Mouse (Mus musculus) embryonic facial prominence, embryonic 14.5 days (tissue): Measurements from ENCODE around the gene Chtf18. TPM values are rescaled to one million over a fixed set of nuclear protein-coding genes. Genes with fewer than 3 reads are reported as not detected.
"Not testable (repeated sequence)": the region's sequence is repeated elsewhere in the genome, so short reads cannot be mapped to it uniquely, and the experiment has no call there.

Source experiments
- ATAC-seq: fragments of 200-750 bp; cut with Nextera tagmentation; 2 replicates; pipeline ENCODE4 v1.8.0; 2017; ENCODE audit warnings: low read depth, moderate number of reproducible peaks, moderate TSS enrichment
- DNase-seq: peaks from one replicate; pipeline ENCODE4 v3.0.0-alpha.2; 2015; ENCODE audit warnings: low spot score
- H3K27ac ChIP-seq: fragments of 300-500 bp; sonication (generic); replicated peaks from 2 replicates; pipeline ENCODE4 v1.5.1; 2014; ENCODE audit warnings: low read depth, mild to moderate bottlenecking, low read length, moderate library complexity
- H3K27me3 ChIP-seq: fragments of 300-500 bp; sonication (generic); replicated peaks from 2 replicates; pipeline ENCODE4 v1.6.1; 2014; ENCODE audit warnings: low read length; ENCODE audit not compliant: control insufficient read depth, insufficient read depth
- H3K36me3 ChIP-seq: fragments of 300-500 bp; sonication (generic); 2 replicates; pipeline ENCODE4 v1.6.1; 2014; ENCODE audit warnings: low read length, mixed read lengths; ENCODE audit not compliant: control insufficient read depth, insufficient read depth
- H3K4me1 ChIP-seq: fragments of 300-500 bp; sonication (generic); 2 replicates; pipeline ENCODE4 v1.6.1; 2014; ENCODE audit warnings: antibody characterized with exemption, low read length; ENCODE audit not compliant: control insufficient read depth, insufficient read depth
- H3K4me2 ChIP-seq: fragments of 300-500 bp; sonication (generic); 2 replicates; pipeline ENCODE4 v1.6.1; 2014; ENCODE audit warnings: low read depth, mild to moderate bottlenecking, low read length, moderate library complexity, mixed read lengths
- H3K4me3 ChIP-seq: fragments of 300-500 bp; sonication (generic); 2 replicates; pipeline ENCODE4 v1.5.1; 2014; ENCODE audit warnings: low read depth, mild to moderate bottlenecking, low read length
- H3K9ac ChIP-seq: fragments of 300-500 bp; sonication (generic); 2 replicates; pipeline ENCODE4 v1.6.1; 2014; ENCODE audit warnings: low read depth, mild to moderate bottlenecking, low read length, moderate library complexity, mixed read lengths
- H3K9me3 ChIP-seq: fragments of 300-500 bp; sonication (generic); 2 replicates; pipeline ENCODE4 v1.6.1; 2016; ENCODE audit warnings: low read length; ENCODE audit not compliant: control insufficient read depth
- WGBS: fragments of 180-500 bp; shearing (Covaris S2); extraction: QIAGEN DNeasy Blood & Tissue Kit; methylation state at CpG from one replicate; pipeline ENCODE4 v1.1.7; 2014; 5-methylcytosine and 5-hydroxymethylcytosine counted together
- polyA plus RNA-seq: library from polyadenylated mRNA; unstranded; fragments of >200 nt; fragmentation: Nextera tagmentation; extraction: Ambion mirVana; gene quantifications from 2 replicates; pipeline ENCODE4 v1.2.1, GENCODE M21; 2014

Gene Chtf18
- polyA plus RNA-seq, 1 experiment from 2014 or later = 12.9 TPM

- no peak overlapping the region for H3K9ac ChIP-seq
- 80% methylated on average over 10 of the region's 10 CpGs for WGBS
- no peak for ATAC-seq
Observed at GRCm38 (mm10) chr17:25744311-25744710, 17.1 kb upstream of the Chtf18 start.

GRCm38 (mm10) chr17:25743831-25744230 is 16.6 kb upstream of the Chtf18 start:
- no peak overlapping the region for H3K4me2 ChIP-seq
- H3K4me3 ChIP-seq = no peak overlapping the region
- H3K27ac ChIP-seq = no peak overlapping the region
- no peak for DNase-seq
- WGBS = 91% methylated on average over 9 of the region's 9 CpGs
- no peak overlapping the region for H3K9ac ChIP-seq
- H3K9me3 ChIP-seq = no peaks in the 10 kb centered on the region
- no peaks in the 10 kb centered on the region for H3K4me1 ChIP-seq
- no peaks in the 10 kb centered on the region for H3K36me3 ChIP-seq
- no peaks in the 10 kb centered on the region for H3K27me3 ChIP-seq
- no peak for ATAC-seq

More at GRCm38 (mm10) chr17:25744311-25744710, 17.1 kb upstream of the Chtf18 start:
- no peaks in the 10 kb centered on the region for H3K9me3 ChIP-seq
- no peaks in the 10 kb centered on the region for H3K27me3 ChIP-seq
- no peak overlapping the region for H3K4me2 ChIP-seq
- no peaks in the 10 kb centered on the region for H3K4me1 ChIP-seq
- no peaks in the 10 kb centered on the region for H3K36me3 ChIP-seq
- H3K27ac ChIP-seq = no peak overlapping the region
- DNase-seq = no peak
- no peak overlapping the region for H3K4me3 ChIP-seq

- H3K27me3 ChIP-seq, DNase-seq, H3K4me3 ChIP-seq, H3K36me3 ChIP-seq, H3K4me1 ChIP-seq, H3K9ac ChIP-seq, ATAC-seq, H3K9me3 ChIP-seq, H3K27ac ChIP-seq, H3K4me2 ChIP-seq: not testable (repeated sequence)
- 66% methylated on average over 12 of the region's 12 CpGs for whole genome bisulfite sequencing
Observed at GRCm38 (mm10) chr17:25741471-25741870, 14.3 kb upstream of the Chtf18 start.

- Histone ChIP-seq H3K4me1 (no peaks in the 10 kb centered on the region), H3K4me2 (no peak overlapping the region), H3K4me3 (no peak overlapping the region), H3K36me3 (no peaks in the 10 kb centered on the region), H3K27me3 (no peaks in the 10 kb centered on the region), H3K9ac (no peak overlapping the region), H3K9me3 (no peaks in the 10 kb centered on the region), H3K27ac (no peak overlapping the region)
- 70% methylated on average over 7 of the region's 7 CpGs for WGBS
- DNase-seq (no peak), ATAC-seq (no peak)
Observed at GRCm38 (mm10) chr17:25738861-25739260, 11.6 kb upstream of the Chtf18 start.

- Histone ChIP-seq H3K27me3 (no peaks in the 10 kb centered on the region), H3K4me1 (no peaks in the 10 kb centered on the region), H3K9me3 (no peaks in the 10 kb centered on the region), H3K4me3 (no peak within 1 kb of the TSS), H3K36me3 (0 out of 2 replicates have a peak, but pooled peaks cover 4% of the 10 kb centered on the region), H3K9ac (no peak within 1 kb of the TSS), H3K27ac (no peak within 1 kb of the TSS), H3K4me2 (no peak within 1 kb of the TSS)
- 76% methylated on average over 2 of the region's 3 CpGs for WGBS
- ATAC-seq (0 out of 2 replicates have a peak, but pooled peaks have one; percentile 28), DNase-seq (peak; percentile 46)
Observed at GRCm38 (mm10) chr17:25735745-25736144, 8.5 kb upstream of the Chtf18 start, which contains the start of gene Mslnl. Mslnl (plus strand) TSS chr17:25736042.

GRCm38 (mm10) chr17:25735246-25735645 is 8.0 kb upstream of the Chtf18 start:
- Histone ChIP-seq H3K9ac (no peak overlapping the region), H3K4me1 (no peaks in the 10 kb centered on the region), H3K36me3 (0 out of 2 replicates have a peak, but pooled peaks cover 8% of the 10 kb centered on the region), H3K27ac (no peak overlapping the region), H3K4me2 (no peak overlapping the region), H3K9me3 (no peaks in the 10 kb centered on the region), H3K27me3 (no peaks in the 10 kb centered on the region), H3K4me3 (no peak overlapping the region)
- WGBS = 71% methylated on average over 5 of the region's 5 CpGs
- no peak for DNase-seq
- no peak for ATAC-seq

GRCm38 (mm10) chr17:25732082-25732481 is 4.9 kb upstream of the Chtf18 start:
- Histone ChIP-seq H3K4me2 (no peak overlapping the region), H3K4me1 (peaks cover 6% of the 10 kb centered on the region; the same call in 1 of the 2 replicates), H3K27ac (no peak overlapping the region), H3K9me3 (no peaks in the 10 kb centered on the region), H3K27me3 (no peaks in the 10 kb centered on the region), H3K4me3 (no peak overlapping the region), H3K9ac (no peak overlapping the region), H3K36me3 (0 out of 2 replicates have a peak, but pooled peaks cover 9% of the 10 kb centered on the region)
- 20% methylated on average over 2 of the region's 2 CpGs for WGBS
- no peak for ATAC-seq
- DNase-seq = peak; percentile 79

GRCm38 (mm10) chr17:25728009-25728270 is 721 bp upstream of the Chtf18 start:
- WGBS = 25% methylated on average over 4 of the region's 4 CpGs

GRCm38 (mm10) chr17:25725264-25725663 is 2.0 kb downstream of the Chtf18 start:
- H3K36me3 ChIP-seq = peaks cover 17% of the 10 kb centered on the region

More at GRCm38 (mm10) chr17:25728009-25728270, 721 bp upstream of the Chtf18 start:
- Histone ChIP-seq H3K9ac (peak overlapping the region; percentile 77), H3K4me3 (peak overlapping the region; percentile 63), H3K27me3 (no peaks in the 10 kb centered on the region), H3K9me3 (no peaks in the 10 kb centered on the region), H3K4me2 (peak overlapping the region; percentile 93), H3K4me1 (peaks cover 13% of the 10 kb centered on the region), H3K36me3 (0 out of 2 replicates have a peak, but pooled peaks cover 9% of the 10 kb centered on the region), H3K27ac (peak overlapping the region; percentile 24)
- DNase-seq (no peak), ATAC-seq (no peak)

More at GRCm38 (mm10) chr17:25725264-25725663, 2.0 kb downstream of the Chtf18 start:
- no peak for ATAC-seq
- Histone ChIP-seq H3K4me3 (no peak overlapping the region), H3K27ac (no peak overlapping the region), H3K27me3 (no peaks in the 10 kb centered on the region), H3K4me2 (no peak overlapping the region), H3K9me3 (no peaks in the 10 kb centered on the region), H3K4me1 (peaks cover 13% of the 10 kb centered on the region), H3K9ac (no peak overlapping the region)
- no peak for DNase-seq
- 86% methylated on average over 6 of the region's 6 CpGs for WGBS
